Mouse (Mus musculus): ENCODE results near the gene P3h2.
A peak's percentile ranks its signal among the peaks of the same experiment; 100 is the strongest.

The P3h2 gene

GRCm38 (mm10) chr16:25983635-25984034 is 121.9 kb downstream of the P3h2 start:
- no peak for DNase-seq (ENCODE audit: inconsistent ontology term)

GRCm38 (mm10) chr16:25979037-25979436 is 126.5 kb downstream of the P3h2 start:
- no peak for DNase-seq (ENCODE audit: inconsistent ontology term)

- peak; percentile 51 for DNase-seq (ENCODE audit: inconsistent ontology term)
These were observed 128.4 kb downstream of the P3h2 start for GRCm38 (mm10) chr16:25977210-25977609.

GRCm38 (mm10) chr16:25971285-25971684 is 134.3 kb downstream of the P3h2 start:
- DNase-seq (ENCODE audit: inconsistent ontology term), result no peak

- no peak for DNase-seq (ENCODE audit: inconsistent ontology term)
These were observed 134.9 kb downstream of the P3h2 start for GRCm38 (mm10) chr16:25970720-25971119.

GRCm38 (mm10) chr16:25970193-25970592 is 135.4 kb downstream of the P3h2 start:
- no peak for DNase-seq (ENCODE audit: inconsistent ontology term)

- DNase-seq (ENCODE audit: inconsistent ontology term), result peak; percentile 28
These were observed 138.3 kb downstream of the P3h2 start for GRCm38 (mm10) chr16:25967297-25967696.

- peak; percentile 49 for DNase-seq (ENCODE audit: inconsistent ontology term)
These were observed 141.7 kb downstream of the P3h2 start for GRCm38 (mm10) chr16:25963856-25964255.

GRCm38 (mm10) chr16:25960345-25960744 is 145.2 kb downstream of the P3h2 start:
- no peak for DNase-seq (ENCODE audit: inconsistent ontology term)

GRCm38 (mm10) chr16:25959929-25960328 is 145.7 kb downstream of the P3h2 start:
- DNase-seq (ENCODE audit: inconsistent ontology term), result no peak

GRCm38 (mm10) chr16:25958650-25959238 is 146.8 kb downstream of the P3h2 start:
- DNase-seq (ENCODE audit: inconsistent ontology term), result no peak

- peak; percentile 32 for DNase-seq (ENCODE audit: inconsistent ontology term)
These were observed 147.4 kb downstream of the P3h2 start for GRCm38 (mm10) chr16:25958213-25958612.

- no peak for DNase-seq (ENCODE audit: inconsistent ontology term)
These were observed 148.8 kb downstream of the P3h2 start for GRCm38 (mm10) chr16:25956831-25957230.

GRCm38 (mm10) chr16:25954614-25955013 is 151.0 kb downstream of the P3h2 start:
- no peak for DNase-seq (ENCODE audit: inconsistent ontology term)

- no peak for DNase-seq (ENCODE audit: inconsistent ontology term)
These were observed 152.2 kb downstream of the P3h2 start for GRCm38 (mm10) chr16:25953359-25953758.

- DNase-seq (ENCODE audit: inconsistent ontology term), result peak; percentile 29
These were observed 153.6 kb downstream of the P3h2 start for GRCm38 (mm10) chr16:25952005-25952404.

GRCm38 (mm10) chr16:25948067-25948466 is 157.5 kb downstream of the P3h2 start:
- no peak for DNase-seq (ENCODE audit: inconsistent ontology term)

GRCm38 (mm10) chr16:25945151-25945955 is 160.2 kb downstream of the P3h2 start:
- peak; percentile 85 for DNase-seq (ENCODE audit: inconsistent ontology term)

GRCm38 (mm10) chr16:25942261-25942660 is 163.3 kb downstream of the P3h2 start:
- DNase-seq (ENCODE audit: inconsistent ontology term), result no peak

- DNase-seq (ENCODE audit: inconsistent ontology term), result no peak
These were observed 171.4 kb downstream of the P3h2 start for GRCm38 (mm10) chr16:25934181-25934580.

GRCm38 (mm10) chr16:25912185-25912584 is 193.4 kb downstream of the P3h2 start:
- DNase-seq (ENCODE audit: inconsistent ontology term), result no peak

All from Muller cell, postnatal 12 days (primary cell).